Mouse (Mus musculus): ENCODE results near the gene Cntd1. TPM values are rescaled to one million over a fixed set of nuclear protein-coding genes. Genes with fewer than 3 reads are reported as not detected.

The Cntd1 gene
- polyA plus RNA-seq (2015; fragmentation: Nextera tagmentation; extraction: Ambion mirVana) = 0.91 TPM in 2 replicates

GRCm38 (mm10) chr11:101278223-101279192 is at the start of gene Cntd1, which contains the start of gene Coa3:
TSS of gene Cntd1 (plus strand) at chr11:101279012.
TSS of gene Coa3 (minus strand) at chr11:101279114.
- Histone ChIP-seq H3K4me3 (replicated peaks; ENCODE audit: low read length) (peak within 1 kb of the TSS; percentile 72), H3K9ac (replicated peaks; ENCODE audit: low read depth, low read length) (peak within 1 kb of the TSS; percentile 81), H3K36me3 (ENCODE audit: control insufficient read depth, insufficient read depth) (no peaks in the 10 kb centered on the region), H3K4me2 (ENCODE audit: low read length) (peak within 1 kb of the TSS; percentile 90), H3K27me3 (replicated peaks; ENCODE audit: control insufficient read depth, insufficient read depth, low read length) (no peaks in the 10 kb centered on the region), H3K4me1 (replicated peaks; ENCODE audit: control insufficient read depth, insufficient read depth, low read length) (peaks cover 24% of the 10 kb centered on the region), H3K9me3 (ENCODE audit: control insufficient read depth, low read length) (no peaks in the 10 kb centered on the region), H3K27ac (ENCODE audit: low read length) (no peak within 1 kb of the TSS)
- 10% methylated on average over 45 of the region's 45 CpGs for WGBS
- ATAC-seq = peak; percentile 99

DNA sequence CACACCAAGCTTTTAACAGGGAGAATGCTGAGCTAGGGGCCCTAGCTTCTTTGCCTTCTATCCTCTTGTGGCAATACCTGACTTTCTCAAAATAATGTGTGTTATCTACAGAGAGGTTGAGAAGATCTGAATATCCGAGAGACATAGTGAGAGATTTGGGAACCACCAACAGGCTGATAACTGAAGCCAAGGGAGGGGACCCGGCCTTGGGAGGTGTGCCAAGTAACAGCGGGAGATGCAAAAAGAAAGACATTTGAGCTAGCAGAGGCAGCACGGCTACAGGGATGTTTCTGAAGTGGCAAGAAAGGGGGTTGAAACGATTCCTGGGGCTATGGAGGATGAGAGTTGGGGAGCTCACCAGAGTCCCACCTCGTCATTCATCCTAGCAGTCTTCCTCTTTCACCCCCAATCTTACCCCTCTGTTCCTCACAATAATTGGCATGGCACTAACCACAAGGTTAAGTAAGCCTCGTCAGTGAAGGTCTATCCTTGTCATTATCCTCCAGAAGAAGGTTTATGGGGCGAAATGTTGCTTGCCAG is 49.4 kb upstream of the Cntd1 start:
- H3K9ac ChIP-seq (replicated peaks; ENCODE audit: low read depth, low read length) = no peak overlapping the region
- no peaks in the 10 kb centered on the region for H3K27me3 ChIP-seq (replicated peaks; ENCODE audit: control insufficient read depth, insufficient read depth, low read length)
- no peaks in the 10 kb centered on the region for H3K9me3 ChIP-seq (ENCODE audit: control insufficient read depth, low read length)
- H3K36me3 ChIP-seq (ENCODE audit: control insufficient read depth, insufficient read depth) = no peaks in the 10 kb centered on the region
- no peak for ATAC-seq
- peaks cover 28% of the 10 kb centered on the region for H3K4me1 ChIP-seq (replicated peaks; ENCODE audit: control insufficient read depth, insufficient read depth, low read length)
- H3K4me3 ChIP-seq (replicated peaks; ENCODE audit: low read length) = no peak overlapping the region
- H3K27ac ChIP-seq (ENCODE audit: low read length) = no peak overlapping the region; the same call in 1 of the 2 replicates
- no peak overlapping the region for H3K4me2 ChIP-seq (ENCODE audit: low read length)
- WGBS = 26% methylated on average over 8 of the region's 8 CpGs

DNA sequence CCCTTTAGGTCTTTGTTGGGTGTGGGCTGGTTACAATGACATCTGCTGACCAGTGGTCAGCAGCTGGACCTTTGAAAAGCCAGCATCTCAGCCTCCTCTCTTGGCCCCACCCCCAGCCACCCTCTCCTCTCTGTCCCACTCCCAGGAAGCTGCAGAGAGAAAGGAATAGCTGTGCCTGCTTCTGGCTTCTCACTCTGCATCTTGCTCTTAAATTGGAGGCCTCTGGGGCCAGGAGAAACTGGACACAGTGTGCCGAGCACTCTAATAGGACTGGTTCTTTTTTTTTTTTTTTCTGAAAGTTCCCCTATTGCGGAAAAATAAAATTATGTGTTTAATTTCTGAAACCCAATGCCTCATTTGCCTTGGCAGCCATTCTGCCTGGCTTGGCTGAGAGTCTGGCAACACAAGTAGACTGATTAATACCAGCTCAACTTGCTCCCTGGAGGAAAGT is 48.7 kb upstream of the Cntd1 start:
- Histone ChIP-seq H3K4me2 (ENCODE audit: low read length) (no peak overlapping the region; the same call in 1 of the 2 replicates), H3K4me3 (replicated peaks; ENCODE audit: low read length) (no peak overlapping the region), H3K27ac (ENCODE audit: low read length) (peak overlapping the region; percentile 37), H3K36me3 (ENCODE audit: control insufficient read depth, insufficient read depth) (no peaks in the 10 kb centered on the region), H3K27me3 (replicated peaks; ENCODE audit: control insufficient read depth, insufficient read depth, low read length) (no peaks in the 10 kb centered on the region), H3K4me1 (replicated peaks; ENCODE audit: control insufficient read depth, insufficient read depth, low read length) (peaks cover 26% of the 10 kb centered on the region), H3K9me3 (ENCODE audit: control insufficient read depth, low read length) (no peaks in the 10 kb centered on the region), H3K9ac (replicated peaks; ENCODE audit: low read depth, low read length) (no peak overlapping the region)
- no peak for ATAC-seq
- 26% methylated on average over 2 of the region's 2 CpGs for WGBS

- no peak overlapping the region for H3K4me2 ChIP-seq (ENCODE audit: low read length)
- H3K9me3 ChIP-seq (ENCODE audit: control insufficient read depth, low read length) = no peaks in the 10 kb centered on the region
- H3K4me3 ChIP-seq (replicated peaks; ENCODE audit: low read length) = no peak overlapping the region
- no peaks in the 10 kb centered on the region for H3K36me3 ChIP-seq (ENCODE audit: control insufficient read depth, insufficient read depth)
- H3K27ac ChIP-seq (ENCODE audit: low read length) = peak overlapping the region; percentile 16
- 0 out of 2 replicates have a peak overlapping the region, but pooled peaks have one; percentile 13 for H3K9ac ChIP-seq (replicated peaks; ENCODE audit: low read depth, low read length)
- WGBS = 8% methylated on average over 5 of the region's 5 CpGs
- H3K27me3 ChIP-seq (replicated peaks; ENCODE audit: control insufficient read depth, insufficient read depth, low read length) = no peaks in the 10 kb centered on the region
- H3K4me1 ChIP-seq (replicated peaks; ENCODE audit: control insufficient read depth, insufficient read depth, low read length) = peaks cover 22% of the 10 kb centered on the region
- ATAC-seq = no peak
Observed at GRCm38 (mm10) chr11:101230526-101230925, 48.3 kb upstream of the Cntd1 start.

DNA sequence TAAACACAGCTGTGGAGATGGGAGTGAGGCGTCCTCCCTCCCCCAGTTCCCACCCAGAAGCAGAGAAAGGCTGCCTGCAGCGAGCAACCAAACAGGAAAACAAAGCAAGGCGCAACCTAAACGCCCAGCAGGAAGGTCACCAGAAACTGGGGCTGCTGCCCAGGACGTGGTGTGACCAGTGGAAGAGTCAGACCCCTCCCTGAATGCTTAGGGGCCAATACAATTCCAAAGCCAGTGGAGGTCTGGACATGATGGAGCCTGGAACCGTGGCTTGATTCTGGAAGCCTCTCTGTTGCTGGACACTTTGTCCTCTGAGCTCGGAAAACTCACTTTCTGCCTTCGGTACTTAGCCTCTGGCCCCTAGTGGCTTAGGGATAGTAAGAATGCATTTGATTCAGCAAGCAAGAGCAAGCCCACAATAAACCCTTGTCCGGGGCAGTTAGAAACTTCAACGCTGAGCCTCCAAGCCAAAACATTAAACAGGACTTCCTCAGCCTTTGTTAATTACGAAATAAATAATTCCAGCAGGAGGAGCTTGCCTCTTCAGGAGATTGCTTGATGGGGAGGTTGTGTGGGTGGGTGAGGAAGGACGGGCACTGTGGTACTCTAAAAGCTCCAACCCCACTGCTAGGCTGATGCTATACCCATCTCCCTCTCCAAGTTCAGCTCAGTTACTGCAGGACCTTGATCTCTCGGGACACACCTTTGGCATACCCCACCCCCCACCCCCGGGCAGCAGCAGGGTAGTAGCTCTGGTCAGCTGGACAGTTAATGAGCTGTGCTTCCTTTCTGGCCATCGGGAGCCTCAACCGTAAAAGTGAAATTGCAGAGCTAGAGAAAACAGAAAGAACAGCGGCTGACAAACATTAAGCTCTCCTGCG is 47.6 kb upstream of the Cntd1 start:
- Histone ChIP-seq H3K4me3 (replicated peaks; ENCODE audit: low read length) (no peak overlapping the region), H3K9me3 (ENCODE audit: control insufficient read depth, low read length) (no peaks in the 10 kb centered on the region), H3K4me2 (ENCODE audit: low read length) (peak overlapping the region; percentile 9; the same call in 1 of the 2 replicates), H3K4me1 (replicated peaks; ENCODE audit: control insufficient read depth, insufficient read depth, low read length) (peaks cover 20% of the 10 kb centered on the region), H3K9ac (replicated peaks; ENCODE audit: low read depth, low read length) (0 out of 2 replicates have a peak overlapping the region, but pooled peaks have one; percentile 13), H3K36me3 (ENCODE audit: control insufficient read depth, insufficient read depth) (no peaks in the 10 kb centered on the region), H3K27ac (ENCODE audit: low read length) (peak overlapping the region; percentile 16), H3K27me3 (replicated peaks; ENCODE audit: control insufficient read depth, insufficient read depth, low read length) (no peaks in the 10 kb centered on the region)
- ATAC-seq = no peak
- WGBS = 12% methylated on average over 18 of the region's 18 CpGs

DNA sequence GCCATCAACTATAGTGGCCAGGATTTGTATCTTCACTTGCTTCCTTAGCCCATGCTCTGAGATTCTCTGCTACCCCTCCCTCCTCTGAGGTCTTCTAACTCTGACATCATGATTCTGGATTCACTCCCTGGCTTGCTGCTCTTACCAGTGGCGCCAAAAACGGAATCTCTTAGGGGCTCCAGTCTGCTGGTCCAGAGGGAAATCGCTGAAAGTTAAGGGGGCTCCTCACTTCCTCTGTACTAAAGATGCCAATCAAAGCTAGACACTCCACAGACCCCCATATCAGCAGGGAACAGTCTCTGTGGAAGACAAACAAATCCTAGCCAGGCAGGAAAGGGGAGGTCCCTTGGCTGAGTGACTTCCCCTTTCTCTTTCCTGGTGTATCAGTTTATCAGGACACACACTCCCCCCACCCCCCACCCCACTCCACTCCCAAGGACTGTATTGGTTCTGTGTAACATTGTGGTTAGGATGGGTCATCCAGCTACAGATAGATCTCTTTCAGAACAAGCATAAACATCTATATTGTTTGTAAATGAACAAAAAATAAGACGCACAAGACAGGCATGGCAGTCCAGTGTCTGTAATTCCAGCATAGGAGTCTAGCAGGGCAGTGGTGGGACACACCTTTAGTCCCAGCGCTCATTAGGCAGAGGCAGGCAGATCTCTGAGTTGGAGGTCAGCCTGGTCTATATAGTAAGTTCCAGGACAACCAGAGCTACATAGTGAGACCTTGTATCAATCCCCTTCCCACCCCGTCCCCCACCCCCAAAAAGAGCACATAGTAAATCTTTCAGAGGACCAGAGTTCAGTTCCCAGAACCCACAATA is 46.6 kb upstream of the Cntd1 start:
- Histone ChIP-seq H3K4me2 (ENCODE audit: low read length) (no peak overlapping the region), H3K27me3 (replicated peaks; ENCODE audit: control insufficient read depth, insufficient read depth, low read length) (no peaks in the 10 kb centered on the region), H3K9me3 (ENCODE audit: control insufficient read depth, low read length) (no peaks in the 10 kb centered on the region), H3K27ac (ENCODE audit: low read length) (no peak overlapping the region), H3K9ac (replicated peaks; ENCODE audit: low read depth, low read length) (no peak overlapping the region), H3K4me1 (replicated peaks; ENCODE audit: control insufficient read depth, insufficient read depth, low read length) (peaks cover 18% of the 10 kb centered on the region), H3K4me3 (replicated peaks; ENCODE audit: low read length) (no peak overlapping the region), H3K36me3 (ENCODE audit: control insufficient read depth, insufficient read depth) (no peaks in the 10 kb centered on the region)
- 64% methylated on average over 6 of the region's 6 CpGs for WGBS
- no peak for ATAC-seq

GRCm38 (mm10) chr11:101233240-101233639 is 45.6 kb upstream of the Cntd1 start:
- peaks cover 18% of the 10 kb centered on the region for H3K4me1 ChIP-seq (replicated peaks; ENCODE audit: control insufficient read depth, insufficient read depth, low read length)
- H3K4me2 ChIP-seq (ENCODE audit: low read length) = no peak overlapping the region
- no peaks in the 10 kb centered on the region for H3K27me3 ChIP-seq (replicated peaks; ENCODE audit: control insufficient read depth, insufficient read depth, low read length)
- H3K9ac ChIP-seq (replicated peaks; ENCODE audit: low read depth, low read length) = no peak overlapping the region
- H3K27ac ChIP-seq (ENCODE audit: low read length) = no peak overlapping the region
- H3K36me3 ChIP-seq (ENCODE audit: control insufficient read depth, insufficient read depth) = no peaks in the 10 kb centered on the region
- 100% methylated on average over 1 of the region's 1 CpGs for WGBS
- H3K4me3 ChIP-seq (replicated peaks; ENCODE audit: low read length) = no peak overlapping the region
- H3K9me3 ChIP-seq (ENCODE audit: control insufficient read depth, low read length) = no peaks in the 10 kb centered on the region
- ATAC-seq = no peak

DNA sequence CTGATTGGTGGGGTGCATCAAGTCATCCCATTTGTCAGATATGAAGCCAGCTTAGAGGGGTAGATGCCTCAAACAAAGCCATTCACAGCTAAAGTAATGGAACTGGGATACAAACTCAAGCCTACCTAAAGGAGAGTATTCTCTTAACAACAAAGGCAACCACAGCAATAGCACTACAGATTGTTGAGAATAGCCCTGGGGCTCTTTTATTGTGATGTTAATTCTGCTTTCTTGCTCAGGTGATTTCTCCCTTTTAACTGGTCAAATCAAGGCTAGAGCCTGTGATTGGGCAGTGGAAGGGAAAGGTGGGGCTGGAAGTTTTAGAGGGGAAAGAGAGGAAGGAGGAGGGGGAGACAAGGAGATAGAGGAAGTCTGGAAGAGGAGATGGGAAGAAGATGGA is 44.7 kb upstream of the Cntd1 start:
- Histone ChIP-seq H3K9me3 (ENCODE audit: control insufficient read depth, low read length) (no peaks in the 10 kb centered on the region), H3K27ac (ENCODE audit: low read length) (no peak overlapping the region), H3K36me3 (ENCODE audit: control insufficient read depth, insufficient read depth) (no peaks in the 10 kb centered on the region), H3K27me3 (replicated peaks; ENCODE audit: control insufficient read depth, insufficient read depth, low read length) (no peaks in the 10 kb centered on the region), H3K9ac (replicated peaks; ENCODE audit: low read depth, low read length) (no peak overlapping the region), H3K4me3 (replicated peaks; ENCODE audit: low read length) (no peak overlapping the region), H3K4me2 (ENCODE audit: low read length) (no peak overlapping the region), H3K4me1 (replicated peaks; ENCODE audit: control insufficient read depth, insufficient read depth, low read length) (peaks cover 18% of the 10 kb centered on the region)
- no peak for ATAC-seq
